Comparison of ENCODE assay signal across 11 mouse cellular contexts in the genomic region with DNA sequence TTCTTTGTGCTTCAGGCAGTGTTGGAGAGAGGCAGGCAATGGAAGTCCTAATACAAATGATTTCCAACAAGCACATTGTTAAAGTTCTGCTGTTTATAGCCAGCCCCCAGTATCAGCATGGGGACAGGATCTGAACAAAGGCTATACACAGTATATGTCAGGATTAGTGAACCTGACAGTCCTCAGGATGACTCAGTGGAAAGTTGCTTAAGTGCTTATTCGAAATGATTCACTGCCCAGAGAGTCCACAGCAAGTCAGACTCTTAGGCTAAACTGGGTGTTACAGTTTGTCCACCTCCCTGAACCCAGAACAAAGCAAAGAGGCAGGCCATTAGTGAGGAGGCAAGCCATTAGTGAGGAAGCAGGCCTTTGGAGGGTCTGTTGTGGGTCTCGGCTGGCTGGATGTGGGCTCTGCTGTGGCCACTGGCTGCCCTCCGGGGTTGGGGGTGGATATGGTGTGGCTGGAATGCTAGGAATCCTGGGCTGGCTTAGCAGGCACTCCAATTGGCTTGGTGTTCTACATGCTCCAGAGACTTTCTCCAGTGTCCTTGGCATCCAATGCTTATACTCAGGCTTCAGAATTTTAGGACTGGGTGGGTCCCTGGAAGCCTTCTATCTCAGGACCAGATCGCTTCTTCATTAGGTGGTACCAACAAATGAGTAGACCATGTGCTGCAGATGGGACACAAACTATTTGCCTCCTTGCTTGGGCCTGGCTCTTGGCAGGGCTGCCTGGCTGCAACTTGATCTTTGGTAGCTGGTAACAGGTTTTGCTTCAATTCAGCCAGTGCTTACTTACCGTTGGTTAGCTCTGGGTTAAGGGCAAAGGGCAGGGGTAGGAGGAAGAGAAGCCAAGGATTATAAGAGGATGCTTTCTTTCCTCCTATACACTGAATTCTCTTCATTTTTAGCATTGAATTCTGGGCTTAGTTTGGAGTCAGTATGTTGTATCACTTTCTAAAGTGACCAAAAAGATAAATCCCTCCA. TPM values are rescaled to one million over a fixed set of nuclear protein-coding genes. Genes with fewer than 3 reads are reported as not detected.
DNase-seq lines count a peak whose midpoint lies in the region; ATAC-seq and TF ChIP-seq lines count a peak whose summit lies in the region.
"Had no signal": no experiment of that assay in that cellular context is flagged by ENCODE, and none has a peak within 500 bp of the region (broad histone marks: within the 10 kb centered on the region; RNA-seq: fewer than 3 reads in every experiment).

No protein-coding gene starts in this region.

- no peak overlapping the region for H3K9ac ChIP-seq in lung, embryonic 14.5 days
- H3K9ac ChIP-seq: forebrain, embryonic 15.5 days; hindbrain, embryonic 15.5 days had no signal

- WGBS in lung, embryonic 14.5 days: 39% methylated on average over 5 of the region's 5 CpGs
- WGBS in lung, adult 2 months: 51% methylated on average over 5 of the region's 5 CpGs
- 81% methylated on average over 5 of the region's 5 CpGs for WGBS in thymus, adult 2 months

- H3K4me2 ChIP-seq in lung, embryonic 14.5 days: no peak overlapping the region
- H3K4me2 ChIP-seq: forebrain, embryonic 15.5 days; hindbrain, embryonic 15.5 days; liver, embryonic 11.5 days had no signal

- no peaks in the 10 kb centered on the region for H3K4me1 ChIP-seq in lung, embryonic 14.5 days (ENCODE audit: insufficient read depth)
- H3K4me1 ChIP-seq in lung, adult 2 months (ENCODE audit: control insufficient read depth, insufficient read depth, low read length): no peaks in the 10 kb centered on the region
- H3K4me1 ChIP-seq in thymus, adult 2 months (replicated peaks; ENCODE audit: control insufficient read depth, insufficient read depth, low read length): no peaks in the 10 kb centered on the region
- H3K4me1 ChIP-seq: forebrain, embryonic 15.5 days; hindbrain, embryonic 15.5 days had no signal

- 0 out of 2 replicates have a peak, but pooled peaks have one; percentile 56 for ATAC-seq in lung, embryonic 14.5 days (ENCODE audit: insufficient read depth)
- ATAC-seq: forebrain, embryonic 15.5 days had no signal

- DNase-seq in lung, embryonic 14.5 days: peak; percentile 8
- DNase-seq in lung, adult 2 months: no peak
- peak; percentile 2 for DNase-seq in gastrocnemius, adult 18-20 months (ENCODE audit: low spot score)
- peak; percentile 56 for DNase-seq in kidney, postnatal 14 days
- DNase-seq in yolk sac, embryonic 10.5 days (ENCODE audit: low spot score): peak; percentile 12
- DNase-seq in cerebellum, postnatal 14 days: no peak
- no peak for DNase-seq in cerebellum, adult 18-20 months
- no peak for DNase-seq in thymus, adult 2 months

- no peaks in the 10 kb centered on the region for H3K36me3 ChIP-seq in lung, embryonic 14.5 days (ENCODE audit: insufficient read depth)
- H3K36me3 ChIP-seq in thymus, adult 2 months (ENCODE audit: control insufficient read depth, insufficient read depth, low read length): no peaks in the 10 kb centered on the region
- H3K36me3 ChIP-seq: forebrain, embryonic 15.5 days; hindbrain, embryonic 15.5 days had no signal

- H3K4me3 ChIP-seq in lung, embryonic 14.5 days (ENCODE audit: low read depth, low read length): no peak overlapping the region
- no peak overlapping the region for H3K4me3 ChIP-seq in lung, adult 2 months (replicated peaks; ENCODE audit: extremely low read depth, low read depth, low read length)
- no peak overlapping the region for H3K4me3 ChIP-seq in thymus, adult 2 months (ENCODE audit: control insufficient read depth, insufficient read depth, low read length)
- H3K4me3 ChIP-seq: forebrain, embryonic 15.5 days; hindbrain, embryonic 15.5 days had no signal

- no peak overlapping the region for H3K27ac ChIP-seq in lung, embryonic 14.5 days (ENCODE audit: low read depth)
- no peak overlapping the region for H3K27ac ChIP-seq in thymus, adult 2 months (ENCODE audit: control insufficient read depth, insufficient read depth, low read length)
- H3K27ac ChIP-seq: forebrain, embryonic 15.5 days; hindbrain, embryonic 15.5 days had no signal

- H3K27me3 ChIP-seq in lung, embryonic 14.5 days (ENCODE audit: insufficient read depth, low read length): no peaks in the 10 kb centered on the region
- no peaks in the 10 kb centered on the region for H3K27me3 ChIP-seq in thymus, adult 2 months (ENCODE audit: control insufficient read depth, insufficient read depth, low read length)
- H3K27me3 ChIP-seq: forebrain, embryonic 15.5 days; hindbrain, embryonic 15.5 days had no signal

- no peak for TF ChIP-seq CTCF in lung, embryonic 14.5 days (IDR thresholded peaks at IDR 0.05; ENCODE audit: low read depth)
- no peak for TF ChIP-seq CTCF in lung, adult 2 months (IDR thresholded peaks at IDR 0.05; ENCODE audit: insufficient read depth, low read length)
- no peak for TF ChIP-seq CTCF in thymus, adult 2 months (IDR thresholded peaks at IDR 0.05; ENCODE audit: borderline replicate concordance, control insufficient read depth, extremely low read depth, insufficient read depth, low read length, poor library complexity)

- TF ChIP-seq POLR2A in lung, adult 2 months (IDR thresholded peaks at IDR 0.05; ENCODE audit: borderline replicate concordance, extremely low read depth, low read depth, low read length): no peak
- TF ChIP-seq POLR2A in thymus, adult 2 months (IDR thresholded peaks at IDR 0.05; ENCODE audit: control insufficient read depth, extremely low read depth, insufficient read depth, low read length, poor library complexity): no peak

- H3K9me3 ChIP-seq in lung, embryonic 14.5 days (ENCODE audit: low read depth, low read length): no peaks in the 10 kb centered on the region
- H3K9me3 ChIP-seq: forebrain, embryonic 15.5 days; hindbrain, embryonic 15.5 days had no signal

RNA-seq across cellular contexts. Expression of a gene that starts 49.3 kb away (rescaled TPM):
- polyA plus RNA-seq in lung, embryonic 14.5 days (2014; fragmentation: Nextera tagmentation; extraction: Ambion mirVana): 2.2 and 3.4 TPM in 2 replicates
- 5.2 and 12.8 TPM in 2 replicates for polyA plus RNA-seq in lung, adult 2 months (2012; rRNA removed)
- 1 to 10 TPM; 2.2 to 3.0 TPM for total RNA-seq in gastrocnemius, adult 18-20 months (2021)
- 0.79 and 1.3 TPM in 2 replicates for polyA plus RNA-seq in thymus, adult 2 months (2012; rRNA removed)

Comparison
In these comparisons a context has a peak if more than half of its experiments do, and no peak if none do; other contexts are left out.
1. DNase-seq: peak in lung, embryonic 14.5 days (single experiment), gastrocnemius, adult 18-20 months (single experiment), kidney, postnatal 14 days (single experiment) and yolk sac, embryonic 10.5 days (single experiment); none in lung, adult 2 months (single experiment), cerebellum, postnatal 14 days (0 of 2), cerebellum, adult 18-20 months (0 of 2) and thymus, adult 2 months (single experiment).